Comparison of ENCODE assay signal across 8 mouse cellular contexts in genomic region chr5:107961438-107962251, GRCm38 (mm10). TPM values are rescaled to one million over a fixed set of nuclear protein-coding genes. Genes with fewer than 3 reads are reported as not detected.
DNase-seq lines count a peak whose midpoint lies in the region.

No protein-coding gene starts in this region.

- peak; percentile 13 to 72 for DNase-seq in adrenal gland, adult (ENCODE audit: inconsistent age in 2 of 2, low spot score in 1 of 2)
- no peak for DNase-seq in adrenal gland, postnatal 4 days (ENCODE audit: low spot score in 2 of 2)
- peak; percentile 23 to 42 for DNase-seq in spleen, adult 18-20 months
- DNase-seq in spleen, postnatal 14 days (ENCODE audit: low spot score in 2 of 2) = no peak
- DNase-seq in gastrocnemius, postnatal 25 days = peak; percentile 74
- DNase-seq in layer of hippocampus, adult 11-12 months (ENCODE audit: low spot score) = peak; percentile 67
- DNase-seq in lung, postnatal 10 days = peak; percentile 57
- DNase-seq in thymus, postnatal 14 days = peak; percentile 58

RNA-seq across cellular contexts. Expression of gene Fam69a, which starts 25.2 kb away (rescaled TPM):
- total RNA-seq in adrenal gland, postnatal 4 days (2021) = 10 to 100 TPM in 1 of 2 experiments, 1 to 10 TPM in 1; 9.8 to 10.1 TPM
- 10 to 100 TPM; 15.1 to 20.7 TPM for total RNA-seq in gastrocnemius, postnatal 25 days (2021)

Comparison
In these comparisons a context has a peak if more than half of its experiments do, and no peak if none do; other contexts are left out.
1. DNase-seq: peak in adrenal gland, adult (2 of 2), spleen, adult 18-20 months (2 of 2), gastrocnemius, postnatal 25 days (single experiment), layer of hippocampus, adult 11-12 months (single experiment), lung, postnatal 10 days (single experiment) and thymus, postnatal 14 days (single experiment); none in adrenal gland, postnatal 4 days (0 of 2) and spleen, postnatal 14 days (0 of 2).